Mouse (Mus musculus): Measurements from ENCODE around the gene Uqcr10. TPM values are rescaled to one million over a fixed set of nuclear protein-coding genes. Genes with fewer than 3 reads are reported as not detected.

The Uqcr10 gene
- 100 to 1,000 TPM; 303 to 324 TPM for polyA plus RNA-seq (2017; shearing (Covaris generic))

GRCm38 (mm10) chr11:4704072-4704964, at the start of gene Uqcr10, which contains the start of gene Zmat5:
Gene Uqcr10, minus strand, starts transcription at chr11:4704342.
Gene Zmat5, plus strand, starts transcription at chr11:4704678.

GRCm38 (mm10) chr11:4746733-4747132, 42.6 kb upstream of the Uqcr10 start, which contains the start of gene Cabp7:
Gene Cabp7, minus strand, starts transcription at chr11:4746778.

Other genes with a start within 250 kb of the Uqcr10 start
- 100 to 1,000 TPM in 1 of 2 experiments, 10 to 100 TPM in 1; 98.1 to 112 TPM for gene Mtmr3, start 109.5 kb downstream of the Uqcr10 start, polyA plus RNA-seq (2017; shearing (Covaris generic))
- not detected for gene Gm11032, start 84.3 kb downstream of the Uqcr10 start, polyA plus RNA-seq (2017; shearing (Covaris generic))
- gene Ascc2, start 66.6 kb downstream of the Uqcr10 start, polyA plus RNA-seq (2017; shearing (Covaris generic)), result 10 to 100 TPM; 40.0 to 48.8 TPM
- 10 to 100 TPM; 91.2 to 97.5 TPM for gene Zmat5, start 336 bp upstream of the Uqcr10 start, polyA plus RNA-seq (2017; shearing (Covaris generic))
- under 1 TPM in 1 of 2 experiments, not detected in 1; 0.12 TPM for gene Cabp7, start 42.4 kb upstream of the Uqcr10 start, polyA plus RNA-seq (2017; shearing (Covaris generic))
- gene Nf2, start 145.2 kb upstream of the Uqcr10 start, polyA plus RNA-seq (2017; shearing (Covaris generic)), result 10 to 100 TPM; 44.7 to 45.5 TPM
- 10 to 100 TPM; 31.1 to 34.4 TPM for gene Nipsnap1, start 169.6 kb upstream of the Uqcr10 start, polyA plus RNA-seq (2017; shearing (Covaris generic))
- gene Thoc5, start 191.0 kb upstream of the Uqcr10 start, polyA plus RNA-seq (2017; shearing (Covaris generic)), result 10 to 100 TPM; 47.3 to 48.0 TPM
- 10 to 100 TPM in 1 of 2 experiments, 1 to 10 TPM in 1; 6.2 to 11.8 TPM for gene Nefh, start 243.7 kb upstream of the Uqcr10 start, polyA plus RNA-seq (2017; shearing (Covaris generic))

Data from inflammation-experienced regulatory T-cells (primary cell).